Mouse (Mus musculus): ENCODE measurements around the gene Rnase10.

Gene Rnase10

DNA sequence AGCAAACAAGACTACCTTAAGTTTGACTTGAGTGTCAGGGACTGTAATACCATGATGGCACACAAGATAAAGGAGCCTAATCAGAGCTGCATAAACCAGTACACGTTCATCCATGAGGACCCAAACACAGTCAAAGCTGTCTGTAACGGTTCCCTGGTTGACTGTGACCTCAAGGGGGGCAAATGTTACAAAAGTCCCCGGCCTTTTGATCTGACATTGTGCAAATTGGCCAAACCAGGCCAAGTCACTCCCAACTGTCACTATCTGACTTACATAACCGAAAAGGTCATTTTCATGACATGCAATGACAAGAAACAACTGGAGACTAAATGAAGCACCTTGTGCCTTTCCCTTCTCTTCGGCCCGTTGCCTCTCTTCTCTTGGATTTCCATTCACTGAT lies 2.0 kb downstream of the Rnase10 start:
- no peak for DNase-seq (ENCODE audit: low read depth, low spot score)

DNA sequence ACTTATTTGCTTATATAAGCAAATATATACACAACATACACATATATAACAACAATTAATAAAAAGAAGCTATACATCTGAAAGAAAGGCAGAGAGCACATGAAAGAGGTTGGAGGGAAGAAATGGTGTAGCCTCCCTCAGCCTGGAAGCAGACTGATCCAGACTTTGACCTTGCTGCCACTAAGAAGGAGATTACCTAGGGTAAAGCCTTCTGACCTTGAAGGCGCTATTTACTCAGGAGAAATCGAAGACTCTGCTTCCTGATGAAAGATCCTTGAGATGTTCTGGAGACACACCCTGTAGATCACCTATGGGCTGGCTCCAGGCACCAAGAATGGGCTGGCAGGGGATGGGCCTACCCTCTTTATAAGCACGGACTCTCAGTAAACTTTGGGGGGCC lies 7.2 kb downstream of the Rnase10 start:
- peak; percentile 60 for DNase-seq (ENCODE audit: low read depth, low spot score)

- DNase-seq (ENCODE audit: low read depth, low spot score) = no peak
These were observed 8.2 kb downstream of the Rnase10 start for GRCm38 (mm10) chr14:51015780-51016179.

DNA sequence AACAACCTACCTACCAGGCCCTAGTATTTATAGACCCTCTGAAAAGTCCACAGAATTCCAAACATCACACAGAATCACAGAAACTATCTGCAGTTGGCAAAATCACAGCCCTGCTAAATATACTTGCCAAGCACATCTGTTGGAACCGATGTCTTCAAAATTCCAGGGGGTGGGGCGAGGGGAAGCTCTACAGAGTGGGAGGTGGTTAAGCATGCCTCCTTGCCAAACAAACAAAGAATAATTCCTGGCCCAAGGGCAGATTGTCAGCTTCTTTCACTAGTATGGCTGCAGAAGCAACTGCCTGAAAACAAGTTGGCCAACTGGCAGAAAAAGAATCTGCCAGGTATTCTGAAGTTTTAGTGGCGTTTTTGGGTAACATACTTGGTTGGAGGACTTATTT lies 9.7 kb downstream of the Rnase10 start:
- DNase-seq (ENCODE audit: low read depth, low spot score) = no peak

DNA sequence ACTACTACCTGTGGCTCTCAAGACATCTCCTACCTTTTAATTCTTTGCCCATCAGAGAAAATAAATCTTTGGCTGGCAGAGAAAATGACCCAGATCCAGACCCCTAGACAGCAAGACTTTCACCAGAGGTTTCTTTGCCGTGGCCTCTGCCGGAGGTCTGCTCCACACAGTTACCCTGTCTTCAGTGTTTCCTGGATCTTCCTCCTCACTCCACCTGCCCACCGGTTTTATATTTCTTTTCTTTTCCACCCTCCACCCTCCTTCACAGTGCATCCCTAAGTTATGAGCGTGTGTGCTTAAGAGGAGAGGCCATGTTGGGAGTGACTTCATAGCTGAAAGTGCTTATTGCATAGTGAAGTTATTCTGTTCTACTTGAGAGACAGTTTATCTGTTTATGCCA lies 15.9 kb downstream of the Rnase10 start:
- no peak for DNase-seq (ENCODE audit: low read depth, low spot score)

GRCm38 (mm10) chr14:51024820-51025219 lies 17.3 kb downstream of the Rnase10 start:
- DNase-seq (ENCODE audit: low read depth, low spot score) = no peak

GRCm38 (mm10) chr14:51026391-51027133 lies 19.0 kb downstream of the Rnase10 start:
- peak; percentile 72 for DNase-seq (ENCODE audit: low read depth, low spot score)

GRCm38 (mm10) chr14:51027387-51028155 lies 20.0 kb downstream of the Rnase10 start:
- no peak for DNase-seq (ENCODE audit: low read depth, low spot score)

DNA sequence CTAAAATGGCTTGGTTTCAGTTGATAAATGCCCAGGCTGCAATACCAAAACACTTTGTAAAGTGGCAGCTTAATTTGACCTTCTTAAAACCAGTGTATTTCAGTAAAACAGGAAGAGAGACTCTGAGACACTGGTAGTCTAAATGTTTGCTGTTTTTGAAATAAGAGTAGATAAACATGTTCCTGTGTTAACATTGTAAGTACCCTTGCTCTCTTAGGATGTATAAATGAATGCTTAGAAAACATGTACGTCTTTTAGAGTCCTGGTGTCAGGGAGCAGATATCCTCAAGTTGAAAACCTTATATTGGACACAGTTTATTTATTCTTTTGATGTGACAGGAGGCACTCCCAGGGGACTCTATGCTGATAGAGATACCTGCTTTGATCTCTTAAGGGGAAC lies 27.7 kb downstream of the Rnase10 start:
- DNase-seq (ENCODE audit: low read depth, low spot score) = no peak

DNA sequence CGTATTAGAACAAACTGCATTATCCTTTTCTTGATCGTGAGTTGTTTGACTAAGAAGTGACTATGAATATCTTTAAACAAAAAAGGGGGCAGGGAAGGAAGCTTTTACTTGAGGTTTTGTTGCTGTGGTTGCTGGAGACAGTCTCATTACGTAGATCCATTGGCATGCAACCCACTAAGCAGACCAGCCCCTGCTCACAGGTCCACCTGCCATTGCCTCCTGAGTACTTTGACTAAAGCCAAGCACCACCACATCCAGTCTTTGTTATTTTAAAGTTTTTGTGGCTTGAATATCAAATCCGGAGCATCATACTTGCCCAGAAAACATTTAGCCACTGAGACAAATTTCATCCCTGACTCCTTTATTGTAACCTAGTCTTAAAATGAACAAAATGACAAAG lies 28.7 kb downstream of the Rnase10 start:
- no peak for DNase-seq (ENCODE audit: low read depth, low spot score)

GRCm38 (mm10) chr14:51041769-51042168 lies 34.2 kb downstream of the Rnase10 start, which contains the start of gene Rnase9:
Gene Rnase9, minus strand, starts transcription at chr14:51041869.
- peak; percentile 37 for DNase-seq (ENCODE audit: low read depth, low spot score)

DNA sequence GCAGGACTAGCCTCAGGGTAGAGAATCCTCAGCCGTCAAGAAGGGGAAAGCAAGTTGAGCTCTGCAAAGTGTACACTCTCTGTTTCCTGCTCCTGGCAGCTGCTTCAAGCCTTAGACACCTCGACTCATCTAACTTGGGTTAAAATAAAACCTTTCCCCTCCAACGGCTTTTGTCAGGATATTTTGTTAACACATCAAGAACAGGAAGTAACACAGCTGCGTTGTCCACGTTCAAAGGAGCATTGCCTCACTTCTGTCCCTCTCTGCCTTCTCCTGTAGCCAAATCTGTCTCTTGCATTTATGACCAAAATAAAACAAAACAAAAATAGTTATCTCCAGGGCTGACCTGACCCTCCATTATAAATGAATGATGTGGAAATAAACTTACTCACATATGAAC lies 40.3 kb downstream of the Rnase10 start:
- DNase-seq (ENCODE audit: low read depth, low spot score) = no peak

- no peak for DNase-seq (ENCODE audit: low read depth, low spot score)
These were observed 42.5 kb downstream of the Rnase10 start, which contains the start of gene Rnase11 for GRCm38 (mm10) chr14:51050063-51050462. Gene Rnase11, minus strand, starts transcription at chr14:51050163.

DNA sequence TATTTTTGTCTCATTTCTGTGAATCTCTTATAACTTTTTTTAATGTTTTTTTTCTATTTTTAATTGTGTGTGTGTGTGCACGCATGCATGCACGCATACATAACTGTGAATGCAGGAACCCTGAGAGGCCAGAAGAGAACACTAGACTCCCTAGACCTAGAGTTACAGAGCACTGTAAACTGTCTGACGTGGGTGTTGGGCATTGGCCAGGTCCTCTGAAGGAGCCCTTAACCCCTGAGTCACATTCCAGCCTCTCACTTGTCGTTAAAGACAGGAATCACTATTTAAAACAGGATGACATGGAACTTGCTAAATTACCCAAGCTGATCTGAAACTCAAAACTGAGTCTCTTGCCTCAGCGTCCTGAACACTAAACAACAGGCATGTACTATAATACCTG lies 44.4 kb downstream of the Rnase10 start:
- DNase-seq (ENCODE audit: low read depth, low spot score) = no peak

- no peak for DNase-seq (ENCODE audit: low read depth, low spot score)
These were observed 45.6 kb downstream of the Rnase10 start for GRCm38 (mm10) chr14:51053176-51053575.

- no peak for DNase-seq (ENCODE audit: low read depth, low spot score)
These were observed 47.0 kb downstream of the Rnase10 start for GRCm38 (mm10) chr14:51054243-51055237.

- no peak for DNase-seq (ENCODE audit: low read depth, low spot score)
These were observed 49.9 kb downstream of the Rnase10 start, which contains the start of gene Rnase12 for GRCm38 (mm10) chr14:51057401-51057831. Gene Rnase12, minus strand, starts transcription at chr14:51057661.
